Mouse (Mus musculus): ENCODE results near the gene Aff3. TPM values are rescaled to one million over a fixed set of nuclear protein-coding genes. Genes with fewer than 3 reads are reported as not detected.
A peak's percentile ranks its signal among the peaks of the same experiment; 100 is the strongest.

Aff3 gene
- 1 to 10 TPM; 3.7 to 4.6 TPM for total RNA-seq (2021)
- long read RNA-seq, experiment 1 = 0 reads
- long read RNA-seq, experiment 2 = 0 reads

DNA sequence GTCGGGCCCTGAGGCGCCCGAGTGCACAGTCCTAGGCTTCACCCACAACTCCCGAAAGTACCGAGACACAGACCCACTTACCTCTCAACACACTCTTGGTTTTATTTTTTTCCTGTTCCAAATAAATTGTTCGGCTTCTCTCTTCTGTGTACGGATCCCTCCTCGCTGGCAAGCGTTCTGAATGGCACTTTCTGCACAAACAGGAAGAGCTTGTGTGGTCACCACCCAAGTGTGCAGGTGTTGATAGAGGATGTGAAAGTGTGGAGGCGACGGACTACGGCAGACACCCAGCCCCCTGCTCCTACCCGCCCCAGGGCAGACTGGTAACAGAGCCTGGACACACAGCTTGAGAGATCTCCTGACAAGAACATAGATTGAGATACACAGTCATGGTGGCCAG lies at the start of gene Aff3:
TSS of gene Aff3 (minus strand) at position 179 of the 400 bp plus-strand sequence.
- no peak for DNase-seq

DNA sequence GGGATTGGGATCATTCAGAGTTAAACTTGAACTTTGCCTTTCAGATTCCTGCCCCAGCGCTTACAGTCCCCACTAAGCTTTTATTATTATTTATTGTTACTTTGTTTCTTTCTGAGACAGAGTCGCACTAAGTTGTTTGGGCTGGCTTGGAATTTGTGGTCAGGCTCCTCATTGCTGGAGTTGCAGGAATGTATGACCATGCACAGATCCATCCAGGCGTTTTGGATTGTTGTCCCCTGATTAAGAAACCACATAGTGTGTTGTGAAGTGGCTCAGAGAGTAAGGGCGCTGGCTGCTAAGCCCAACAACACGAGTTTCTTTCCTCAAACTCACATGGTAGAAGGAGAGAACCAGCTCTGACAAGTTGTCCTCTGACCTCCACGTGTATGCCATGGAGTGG lies 35.9 kb upstream of the Aff3 start:
- DNase-seq = no peak

DNA sequence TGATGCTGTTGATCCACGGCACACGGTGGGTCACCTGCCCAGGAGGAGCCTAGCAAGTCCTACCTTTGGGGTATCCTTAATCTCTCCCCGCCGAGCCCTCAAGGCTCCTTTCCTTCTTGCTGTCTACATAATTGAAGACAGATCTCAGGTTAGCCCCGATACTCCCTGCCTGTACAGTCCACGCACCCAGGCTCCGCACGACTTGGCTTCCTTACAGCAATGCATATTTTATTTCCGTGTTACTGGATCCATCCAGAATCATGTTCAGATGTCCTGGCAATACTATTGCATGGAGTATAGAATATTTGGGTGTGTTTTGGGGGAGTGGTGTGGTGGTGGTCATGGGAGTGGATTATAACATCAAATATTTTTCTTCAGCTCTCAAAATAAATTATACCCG lies 34.5 kb upstream of the Aff3 start:
- DNase-seq = no peak

DNA sequence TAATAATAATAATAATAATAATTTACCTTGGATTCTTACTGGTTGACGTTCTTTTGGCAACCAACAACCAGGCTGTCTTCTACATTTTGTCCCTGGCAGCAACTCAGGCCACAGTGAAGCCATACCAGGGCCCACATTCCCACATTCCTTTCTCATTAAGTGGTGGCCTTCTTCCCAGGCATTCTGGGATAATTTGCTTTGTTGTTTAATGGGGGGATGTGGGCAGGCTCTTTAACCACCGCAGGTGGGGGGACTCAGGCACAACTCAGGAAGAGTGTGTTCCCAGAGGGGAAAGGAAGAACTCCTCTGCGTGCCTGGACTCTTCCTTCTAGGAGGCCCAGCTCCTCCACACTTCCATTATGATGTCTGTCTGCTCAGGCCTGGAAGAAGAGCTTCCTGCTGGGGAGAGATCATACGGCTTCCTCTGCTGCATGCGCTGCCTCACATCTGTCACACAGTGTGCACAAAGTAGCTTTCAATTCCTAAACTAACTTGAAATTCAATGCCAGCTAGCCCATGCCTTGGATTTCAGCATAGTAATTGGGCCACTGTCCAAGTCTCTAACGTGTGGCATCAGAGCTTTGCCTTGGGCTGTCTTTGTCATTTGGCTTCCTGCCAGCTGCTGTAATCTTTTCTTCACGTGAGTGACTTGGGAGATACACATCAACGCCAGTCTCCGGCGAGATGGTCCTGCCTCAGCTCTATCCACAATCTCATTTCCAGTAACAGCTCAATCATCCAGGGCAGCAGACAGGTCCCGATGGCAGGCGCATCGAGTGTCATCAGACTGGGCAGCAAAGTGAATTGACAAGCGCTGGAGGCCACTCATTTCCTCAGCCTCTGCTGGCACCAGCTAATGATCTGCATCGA lies 31.3 kb upstream of the Aff3 start:
- DNase-seq = peak; percentile 13 to 24

DNA sequence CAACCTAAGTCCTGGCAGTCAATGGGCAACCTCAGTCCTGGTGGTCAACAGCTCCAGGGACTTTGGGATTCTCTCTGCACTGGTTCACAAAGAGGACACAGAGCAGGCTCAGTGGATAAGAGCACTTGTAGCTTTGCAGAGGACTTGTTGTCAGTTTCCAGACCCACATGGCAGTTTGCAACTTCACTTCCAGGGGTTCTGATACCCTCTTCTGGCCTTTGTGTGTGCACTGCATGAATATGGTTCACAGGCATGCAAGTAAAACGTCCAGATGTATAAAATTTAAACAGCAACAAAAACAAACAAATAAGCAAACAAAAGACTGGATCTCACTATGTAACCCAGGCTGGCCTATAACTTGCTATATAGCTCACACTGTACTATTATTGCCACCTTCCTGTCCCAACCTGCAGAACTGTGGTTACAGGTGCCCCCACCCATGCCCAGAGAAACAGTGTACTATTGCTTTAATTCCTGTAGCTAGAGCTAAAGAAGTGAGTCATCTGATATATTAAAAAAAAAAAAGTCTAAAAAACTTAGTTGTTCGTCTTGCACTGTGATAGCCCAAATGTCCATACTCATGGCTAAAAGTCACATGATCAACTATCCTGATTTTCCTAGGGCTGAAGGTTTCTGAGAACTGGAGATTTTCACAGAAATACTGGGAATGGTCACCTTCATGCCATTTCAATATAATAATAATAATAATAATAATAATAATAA lies 30.5 kb upstream of the Aff3 start:
- DNase-seq = no peak

GRCm38 (mm10) chr1:38694142-38694541 lies 29.4 kb upstream of the Aff3 start:
- no peak for DNase-seq

DNA sequence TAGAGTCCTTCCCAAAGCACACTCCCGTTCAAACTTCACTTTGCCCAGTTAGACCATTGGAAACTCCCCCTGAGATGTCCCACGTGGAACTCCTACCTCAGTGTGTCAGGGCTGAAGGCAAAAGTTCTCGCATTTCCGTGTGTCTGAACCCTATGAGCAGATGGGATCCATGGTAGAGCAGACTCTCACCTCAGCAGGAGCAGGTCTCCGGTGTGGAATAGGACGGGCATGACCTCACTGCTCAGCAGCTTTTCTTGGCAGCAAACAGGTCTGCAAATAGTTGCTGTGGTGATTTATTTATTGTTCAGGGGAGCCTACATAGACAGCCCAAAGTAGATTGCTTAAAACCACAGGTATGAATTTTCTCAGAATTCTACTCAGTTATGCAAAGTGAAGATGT lies 25.7 kb upstream of the Aff3 start:
- no peak for DNase-seq

DNA sequence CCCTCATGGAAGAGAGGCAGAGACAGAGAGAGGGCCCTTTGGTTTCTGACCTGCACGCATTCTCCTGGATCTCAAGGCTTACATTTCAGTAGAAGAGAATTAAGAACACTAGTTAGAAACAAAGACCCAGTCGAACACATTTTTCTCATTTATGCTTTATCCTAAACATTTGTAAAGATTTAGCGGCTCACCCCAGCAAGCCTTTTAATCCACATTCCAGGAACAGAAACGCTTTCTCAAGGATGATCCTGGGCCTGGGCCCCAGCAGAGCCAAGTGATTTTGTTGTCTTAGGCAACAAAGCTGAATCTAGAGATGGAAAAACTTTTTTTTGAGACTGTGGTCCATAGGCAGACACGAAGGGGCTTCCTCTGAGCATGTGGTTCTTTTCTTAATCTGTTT lies 23.5 kb upstream of the Aff3 start:
- no peak for DNase-seq

DNA sequence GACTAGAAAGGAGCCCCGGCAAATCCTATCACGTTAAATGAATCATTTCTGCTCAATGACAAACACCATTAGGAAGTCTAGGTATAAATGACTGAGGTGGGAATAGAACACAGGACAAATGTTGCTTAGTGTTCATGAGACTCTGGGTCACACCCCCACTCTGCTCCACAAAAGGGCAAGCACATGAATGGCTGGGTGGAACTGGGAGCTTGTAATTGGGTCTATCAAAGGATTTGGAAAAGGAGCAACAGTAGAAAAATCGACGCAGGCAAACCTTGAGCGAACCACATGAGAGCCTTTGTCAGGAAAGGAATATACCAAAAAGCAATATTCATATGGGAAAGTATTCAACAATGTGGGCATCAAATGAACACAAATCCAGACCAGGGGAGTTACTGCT lies 21.0 kb upstream of the Aff3 start:
- no peak for DNase-seq

- no peak for DNase-seq
These were observed 18.5 kb upstream of the Aff3 start for GRCm38 (mm10) chr1:38683158-38683721.

GRCm38 (mm10) chr1:38679890-38680289 lies 15.1 kb upstream of the Aff3 start:
- DNase-seq = no peak

- DNase-seq = no peak
These were observed 7.0 kb upstream of the Aff3 start for GRCm38 (mm10) chr1:38671756-38672155.

DNA sequence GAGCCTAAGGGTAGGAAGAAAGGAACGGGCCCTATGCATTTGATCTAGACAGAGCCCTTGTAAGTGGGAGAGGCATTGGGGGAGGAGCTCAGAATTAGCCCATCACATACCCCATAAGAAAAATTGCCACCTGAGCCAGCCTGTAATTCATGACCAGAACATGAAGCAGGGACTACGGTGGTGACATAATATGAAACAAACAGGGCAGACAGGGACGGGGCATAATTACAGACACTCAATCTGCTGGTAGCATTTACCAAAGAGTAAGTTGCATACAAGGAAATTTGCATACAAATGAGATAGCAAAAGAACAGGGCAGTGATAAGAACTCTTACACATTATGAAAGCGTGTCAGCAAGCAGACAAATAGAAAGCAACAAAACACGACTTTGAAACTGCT lies 6.3 kb upstream of the Aff3 start:
- no peak for DNase-seq

GRCm38 (mm10) chr1:38668327-38668726 lies 3.6 kb upstream of the Aff3 start:
- DNase-seq = no peak

DNA sequence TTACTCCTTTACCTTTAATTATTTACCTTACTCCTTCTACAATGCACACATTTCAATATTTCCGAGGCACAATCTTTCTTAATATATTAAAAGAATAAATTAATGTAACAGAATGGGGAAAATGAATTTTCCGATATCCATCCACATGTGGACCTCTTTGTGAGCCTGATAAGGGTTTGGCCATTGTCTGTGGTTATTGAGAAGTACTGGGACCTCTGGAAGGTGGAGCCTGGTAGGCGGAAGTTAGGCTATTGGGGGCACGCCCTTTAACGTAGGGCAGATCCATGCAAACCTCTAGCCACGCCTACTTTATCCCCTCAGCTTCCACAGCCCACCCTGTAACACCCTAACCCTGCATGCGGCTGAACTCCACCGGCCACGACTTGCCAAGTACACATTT lies 3.1 kb upstream of the Aff3 start:
- no peak for DNase-seq

GRCm38 (mm10) chr1:38666766-38667118 lies 2.0 kb upstream of the Aff3 start:
- DNase-seq = no peak

DNA sequence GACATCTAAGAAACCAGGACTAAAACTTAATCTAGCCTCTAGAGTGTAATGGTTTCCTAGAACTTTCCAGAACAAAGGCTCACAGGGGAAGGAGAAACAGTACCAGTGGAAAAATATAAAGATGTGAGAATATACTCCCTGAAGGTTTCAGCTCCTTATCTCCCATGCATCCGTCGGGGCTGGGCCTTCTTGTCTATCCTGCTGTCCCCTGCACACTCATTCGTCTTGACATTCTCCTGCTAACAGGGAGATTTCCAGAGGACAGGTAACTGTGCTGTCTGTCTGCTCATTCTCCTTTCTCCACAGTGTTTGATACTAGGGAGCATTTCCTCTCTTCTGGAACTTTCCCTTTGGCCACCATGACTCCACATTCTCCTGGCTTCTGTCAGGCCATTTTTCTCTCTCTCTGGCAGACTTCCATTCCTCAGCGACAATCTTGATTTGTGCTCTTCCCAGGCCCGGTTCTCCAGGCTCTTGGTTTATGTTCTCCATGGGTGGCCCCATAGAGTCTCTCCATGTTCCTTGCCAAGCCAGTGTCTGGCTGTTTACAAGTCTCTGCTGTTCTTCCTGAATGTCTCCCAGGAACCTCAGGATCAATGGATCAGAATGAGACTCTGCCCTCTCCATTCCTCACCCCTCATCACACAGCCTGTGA lies 1.5 kb upstream of the Aff3 start:
- DNase-seq = no peak

DNA sequence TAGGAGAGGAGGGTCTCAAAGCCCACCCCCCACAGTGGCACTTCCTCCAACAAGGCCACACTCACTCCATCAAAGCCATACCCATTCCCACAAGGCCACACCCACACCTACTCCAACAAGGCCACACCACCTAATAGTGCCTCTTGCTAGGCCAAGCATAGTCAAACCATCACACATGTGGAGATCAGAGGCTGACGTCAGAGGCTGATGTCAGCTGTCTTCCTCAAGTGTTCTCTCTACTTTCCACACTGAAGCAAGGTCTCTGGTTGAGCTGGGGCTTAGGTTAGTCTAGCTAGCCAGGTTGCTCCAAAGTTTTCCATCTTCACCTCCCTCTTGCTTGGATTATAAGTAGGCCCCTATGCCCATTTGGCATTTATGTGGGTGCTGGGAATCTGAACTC lies 856 bp upstream of the Aff3 start:
- no peak for DNase-seq

- no peak for DNase-seq
These were observed 494 bp downstream of the Aff3 start for GRCm38 (mm10) chr1:38664261-38664660.

- no peak for DNase-seq
These were observed 2.0 kb downstream of the Aff3 start for GRCm38 (mm10) chr1:38662616-38663193.

- DNase-seq = no peak
These were observed 5.7 kb downstream of the Aff3 start for GRCm38 (mm10) chr1:38658933-38659553.

DNA sequence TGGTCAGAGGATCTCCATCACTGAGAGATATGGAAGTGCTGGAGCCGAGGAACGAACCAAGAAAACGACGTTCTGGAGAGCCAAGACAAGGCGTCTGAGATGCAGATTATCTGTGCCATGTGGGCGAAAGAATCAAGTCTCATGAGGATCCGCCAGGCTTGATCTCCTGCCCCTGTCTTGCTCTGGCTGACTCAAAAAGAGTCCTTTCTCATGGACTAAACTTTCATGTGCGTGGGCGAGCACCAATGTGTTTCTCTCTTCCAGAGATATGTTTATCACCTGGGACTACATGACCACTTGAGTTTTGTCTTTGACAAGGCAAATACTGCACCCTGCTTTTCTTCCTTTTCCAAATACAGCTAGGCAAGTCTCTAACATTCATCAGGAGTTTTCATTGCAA lies 6.4 kb downstream of the Aff3 start:
- DNase-seq = no peak
